Mouse (Mus musculus): Measurements from ENCODE around the gene Iqce. TPM values are rescaled to one million over a fixed set of nuclear protein-coding genes. Genes with fewer than 3 reads are reported as not detected.

The Iqce gene
- total and polyA plus RNA-seq, 3 experiments, result 2.2 to 11.2 (median 5.3) TPM

DNA sequence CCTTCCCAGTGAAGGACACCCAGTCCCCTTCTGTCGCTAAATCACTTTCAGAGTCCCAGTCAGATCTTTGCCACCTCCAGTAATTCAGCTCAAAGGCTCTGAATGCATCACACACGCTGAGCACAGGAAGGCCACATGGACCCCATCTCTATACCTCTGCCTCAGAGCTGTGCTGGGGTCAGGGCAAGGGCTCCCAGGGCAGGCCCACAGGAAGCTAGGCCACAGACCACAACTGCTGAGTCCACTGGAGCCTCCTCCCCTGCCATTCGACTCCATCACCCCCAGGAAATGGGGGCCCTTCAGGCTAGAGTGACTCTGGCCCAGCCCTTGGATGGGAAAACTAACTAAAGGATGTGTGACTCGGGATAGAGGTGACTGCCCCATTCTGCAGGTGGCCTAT, 78.4 kb downstream of the Iqce start:
- TF ChIP-seq MAFK (IDR thresholded peaks at IDR 0.05; ENCODE audit: insufficient replicate concordance, low read length) (no peak), ETS1 (conservative IDR thresholded peaks at IDR 0.05; ENCODE audit: low read depth, low read length) (no peak), ZC3H11A (IDR thresholded peaks at IDR 0.05; ENCODE audit: low read depth, low read length) (no peak), TBP (conservative IDR thresholded peaks at IDR 0.05; ENCODE audit: low read depth, low read length) (no peak), CHD2 (IDR thresholded peaks at IDR 0.05; ENCODE audit: low read length) (no peak), RAD21 (IDR thresholded peaks at IDR 0.05; ENCODE audit: low read depth, low read length) (no peak), GABPA (IDR thresholded peaks at IDR 0.05; ENCODE audit: insufficient replicate concordance, low read depth, low read length) (no peak), EP300 (IDR thresholded peaks at IDR 0.05; ENCODE audit: low read length) (no peak)
- peaks cover 0 to 6% of the 10 kb centered on the region in 2 experiments; a peak in 1 of 4 replicates for H3K4me1 ChIP-seq (ENCODE audit: control insufficient read depth in 1 of 2, insufficient read depth in 2 of 2)
- peaks cover 0 to 17% of the 10 kb centered on the region in 2 experiments for H3K36me3 ChIP-seq (replicated peaks in 1 of 2; ENCODE audit: control insufficient read depth in 1 of 2, insufficient read depth in 1 of 2, low read length in 1 of 2)
- no peak for DNase-seq (ENCODE audit: extremely low read depth)
- in situ Hi-C loops (cut with MboI; ENCODE audit: low pct_ligation_motif_present, low pct_unique_long_range_greater_than_20kb, low sequenced_read_pairs) (no loop called here), dilution Hi-C loops (cut with MboI; ENCODE audit: extremely low pct_ligation_motif_present, extremely low pct_unique_long_range_greater_than_20kb, low sequenced_read_pairs) (no loop called here)
- H3K9ac ChIP-seq (ENCODE audit: insufficient read depth, low read depth), result no peak overlapping the region
- H3K79me2 ChIP-seq (replicated peaks; ENCODE audit: control insufficient read depth, extremely low read depth, insufficient read depth, poor library complexity, severe bottlenecking), result no peaks in the 10 kb centered on the region
- peaks cover 4% of the 10 kb centered on the region for H3K9me3 ChIP-seq (replicated peaks; ENCODE audit: low read length)
- no peak overlapping the region for H3K4me2 ChIP-seq (ENCODE audit: insufficient read depth, low read depth, poor library complexity, severe bottlenecking)
- H3K4me3 ChIP-seq (replicated peaks in 1 of 3; ENCODE audit: low read depth in 2 of 3, low read length in 2 of 3, poor library complexity in 1 of 3), result no peak overlapping the region
- no peaks in the 10 kb centered on the region for H3K27me3 ChIP-seq (replicated peaks)
- H3K27ac ChIP-seq (ENCODE audit: insufficient read depth, low read depth), result no peak overlapping the region

DNA sequence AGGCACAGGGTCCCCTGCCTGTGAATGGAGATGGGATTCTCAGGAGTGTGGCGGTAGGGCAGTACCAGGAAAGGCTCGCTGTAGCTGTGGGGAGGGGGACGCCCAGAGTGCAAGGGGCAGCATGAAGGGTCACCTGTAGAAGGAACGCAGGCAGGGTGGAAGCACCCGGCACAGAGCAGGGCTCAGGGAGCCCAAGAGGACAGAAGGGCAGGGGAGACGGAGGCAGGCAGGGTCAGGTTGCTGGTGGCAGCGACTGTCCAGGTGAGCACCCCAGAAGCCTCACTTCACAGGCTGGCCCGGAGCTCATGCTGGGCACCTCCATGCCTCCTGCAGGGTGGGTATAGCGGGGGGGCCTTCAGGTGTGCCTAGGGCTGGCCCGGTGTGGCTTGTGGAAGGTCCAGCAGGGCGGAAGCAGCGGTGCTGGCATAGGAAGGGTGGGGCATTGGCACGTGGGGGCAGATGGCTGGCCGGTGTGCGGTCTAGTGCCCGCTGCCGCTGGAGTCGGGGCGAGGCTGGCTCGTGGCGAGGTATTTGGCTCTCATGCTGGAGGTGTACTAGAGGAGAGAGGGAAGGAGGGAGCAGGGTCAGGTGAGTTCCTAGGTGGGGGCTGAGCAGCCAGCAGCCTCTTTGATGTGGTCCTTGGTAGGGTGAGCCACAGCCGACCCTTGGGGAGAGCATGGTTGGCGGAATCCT, 79.1 kb downstream of the Iqce start:
- Histone ChIP-seq H3K9me3 (replicated peaks; ENCODE audit: low read length) (peaks cover 4% of the 10 kb centered on the region), H3K27ac (ENCODE audit: insufficient read depth, low read depth) (no peak overlapping the region), H3K79me2 (replicated peaks; ENCODE audit: control insufficient read depth, extremely low read depth, insufficient read depth, poor library complexity, severe bottlenecking) (no peaks in the 10 kb centered on the region), H3K4me3 (replicated peaks in 1 of 3; ENCODE audit: low read depth in 2 of 3, low read length in 2 of 3, poor library complexity in 1 of 3) (no peak overlapping the region), H3K27me3 (replicated peaks) (no peaks in the 10 kb centered on the region), H3K4me1 (ENCODE audit: control insufficient read depth in 1 of 2, insufficient read depth in 2 of 2) (peaks cover 0 to 9% of the 10 kb centered on the region in 2 experiments; a peak in 1 of 4 replicates), H3K4me2 (ENCODE audit: insufficient read depth, low read depth, poor library complexity, severe bottlenecking) (no peak overlapping the region), H3K9ac (ENCODE audit: insufficient read depth, low read depth) (no peak overlapping the region), H3K36me3 (replicated peaks in 1 of 2; ENCODE audit: control insufficient read depth in 1 of 2, insufficient read depth in 1 of 2, low read length in 1 of 2) (peaks cover 0 to 15% of the 10 kb centered on the region in 2 experiments)
- no peak for DNase-seq (ENCODE audit: extremely low read depth)
- dilution Hi-C loops (cut with MboI; ENCODE audit: extremely low pct_ligation_motif_present, extremely low pct_unique_long_range_greater_than_20kb, low sequenced_read_pairs) (no loop called here), in situ Hi-C loops (cut with MboI; ENCODE audit: low pct_ligation_motif_present, low pct_unique_long_range_greater_than_20kb, low sequenced_read_pairs) (no loop called here)
- TF ChIP-seq ELF1 (IDR thresholded peaks at IDR 0.05; ENCODE audit: low read depth, low read length), result no peak
- TF ChIP-seq UBTF (IDR thresholded peaks at IDR 0.05; ENCODE audit: low read depth, low read length), result no peak
- TF ChIP-seq ZNF384 (IDR thresholded peaks at IDR 0.05; ENCODE audit: low read depth, low read length), result no peak
- TF ChIP-seq NRF1 (IDR thresholded peaks at IDR 0.05; ENCODE audit: low read depth, low read length), result no peak
- TF ChIP-seq CTCF (conservative IDR thresholded peaks at IDR 0.05 in 1 of 2, IDR thresholded peaks at IDR 0.05 in 1 of 2; ENCODE audit: low read depth in 2 of 2, low read length in 2 of 2), result no peak
- no peak for TF ChIP-seq JUN (IDR thresholded peaks at IDR 0.05; ENCODE audit: insufficient read depth, low read depth, low read length)
- TF ChIP-seq ZKSCAN1 (IDR thresholded peaks at IDR 0.05; ENCODE audit: borderline replicate concordance, low read depth, low read length), result no peak
- TF ChIP-seq MAFK (IDR thresholded peaks at IDR 0.05; ENCODE audit: insufficient replicate concordance, low read length), result no peak
- no peak for TF ChIP-seq MYC (IDR thresholded peaks at IDR 0.05; ENCODE audit: low read depth, low read length)
- TF ChIP-seq MAZ (IDR thresholded peaks at IDR 0.05; ENCODE audit: low read depth, low read length), result no peak
- no peak for TF ChIP-seq NELFE (IDR thresholded peaks at IDR 0.05; ENCODE audit: low read depth, low read length)
- TF ChIP-seq HCFC1 (IDR thresholded peaks at IDR 0.05; ENCODE audit: low read depth, low read length), result no peak
- TF ChIP-seq ZMIZ1 (IDR thresholded peaks at IDR 0.05; ENCODE audit: low read depth, low read length), result no peak
- TF ChIP-seq PAX5 (IDR thresholded peaks at IDR 0.05; ENCODE audit: low read length), result no peak
- no peak for TF ChIP-seq E2F4 (IDR thresholded peaks at IDR 0.05; ENCODE audit: insufficient replicate concordance, low read depth, low read length)
- TF ChIP-seq USF1 (IDR thresholded peaks at IDR 0.05; ENCODE audit: low read depth, low read length), result no peak
- no peak for TF ChIP-seq EP300 (IDR thresholded peaks at IDR 0.05; ENCODE audit: low read length)
